Mouse (Mus musculus) T-helper 2 cell (primary cell): Measurements from ENCODE around the gene Sucla2.
"Not testable (repeated sequence)": the region's sequence is repeated elsewhere in the genome, so short reads cannot be mapped to it uniquely, and the experiment has no call there.

Experiments
- in situ Hi-C: fragments of 300-600 bp; cut with MboI, MseI; formaldehyde crosslinking; loops from one replicate; pipeline ENCODE4 v1.15.1; 2025; ENCODE audit warnings: high pct_unique_total_duplicates

Gene Sucla2

GRCm38 (mm10) chr14:73508630-73509395 lies 16.3 kb upstream of the Sucla2 start:
- in situ Hi-C loops = loop anchor here (10.0 kb wide), 1 partner anchor 184 kb away; the partner anchor contains the start of gene Rb1

GRCm38 (mm10) chr14:73509765-73510423 lies 15.2 kb upstream of the Sucla2 start, which contains the start of gene Med4:
Med4 (plus strand) TSS chr14:73510025.
- in situ Hi-C loops = loop anchor here (10.0 kb wide), 2 partner anchors 185 to 395 kb away; partner anchors contain the start of gene Rb1

- in situ Hi-C loops = no loop called here
These were observed 983 bp upstream of the Sucla2 start for GRCm38 (mm10) chr14:73524136-73524535.

- in situ Hi-C loops = not testable (repeated sequence)
These were observed 3.5 kb downstream of the Sucla2 start for GRCm38 (mm10) chr14:73528661-73529060.

- in situ Hi-C loops = no loop called here
These were observed 8.8 kb downstream of the Sucla2 start for GRCm38 (mm10) chr14:73533755-73534465.

- in situ Hi-C loops = no loop called here
These were observed 10.5 kb downstream of the Sucla2 start for GRCm38 (mm10) chr14:73535641-73536040.

GRCm38 (mm10) chr14:73543781-73544180 lies 18.7 kb downstream of the Sucla2 start:
- in situ Hi-C loops = no loop called here

- in situ Hi-C loops = no loop called here
These were observed 21.9 kb downstream of the Sucla2 start for GRCm38 (mm10) chr14:73547034-73547433.

- in situ Hi-C loops = no loop called here
These were observed 22.9 kb downstream of the Sucla2 start, which contains the start of gene Nudt15 for GRCm38 (mm10) chr14:73548051-73548450. Nudt15 (minus strand) TSS chr14:73548242.

- in situ Hi-C loops = no loop called here
These were observed 25.2 kb downstream of the Sucla2 start for GRCm38 (mm10) chr14:73550291-73550690.

- in situ Hi-C loops = no loop called here
These were observed 25.6 kb downstream of the Sucla2 start for GRCm38 (mm10) chr14:73550732-73551131.

- in situ Hi-C loops = no loop called here
These were observed 26.0 kb downstream of the Sucla2 start for GRCm38 (mm10) chr14:73551164-73551563.

- in situ Hi-C loops = no loop called here
These were observed 27.4 kb downstream of the Sucla2 start for GRCm38 (mm10) chr14:73552341-73553121.

- in situ Hi-C loops = no loop called here
These were observed 28.1 kb downstream of the Sucla2 start for GRCm38 (mm10) chr14:73553122-73553696.

- in situ Hi-C loops = not testable (repeated sequence)
These were observed 44.7 kb downstream of the Sucla2 start for GRCm38 (mm10) chr14:73569831-73570230.

- in situ Hi-C loops = no loop called here
These were observed 46.0 kb downstream of the Sucla2 start for GRCm38 (mm10) chr14:73571143-73571542.

- in situ Hi-C loops = no loop called here
These were observed 48.9 kb downstream of the Sucla2 start for GRCm38 (mm10) chr14:73574053-73574452.

GRCm38 (mm10) chr14:73576336-73576735 lies 51.2 kb downstream of the Sucla2 start:
- in situ Hi-C loops = no loop called here

- in situ Hi-C loops = no loop called here
These were observed 63.0 kb downstream of the Sucla2 start for GRCm38 (mm10) chr14:73588080-73588479.

- in situ Hi-C loops = no loop called here
These were observed 67.0 kb downstream of the Sucla2 start for GRCm38 (mm10) chr14:73592166-73592565.

- in situ Hi-C loops = no loop called here
These were observed 74.6 kb downstream of the Sucla2 start for GRCm38 (mm10) chr14:73599720-73600119.
